Mouse (Mus musculus) forebrain, postnatal 0 days (tissue): ENCODE data around the gene Nr2c2ap. TPM values are rescaled to one million over a fixed set of nuclear protein-coding genes. Genes with fewer than 3 reads are reported as not detected.

Experiments
- ATAC-seq: fragments of 200-750 bp; cut with Nextera tagmentation; 2 replicates; pipeline ENCODE4 v1.8.0; 2017; ENCODE audit warnings: mild to moderate bottlenecking, moderate library complexity
- DNase-seq: peaks from one replicate; pipeline ENCODE4 v3.0.0-alpha.2; 2015
- H3K27ac ChIP-seq: fragments of 300-500 bp; sonication (generic); 2 replicates; pipeline ENCODE4 v1.5.1; 2014; ENCODE audit warnings: low read depth, mild to moderate bottlenecking, antibody characterized with exemption, low read length, moderate library complexity, mixed read lengths
- H3K27me3 ChIP-seq: fragments of 300-500 bp; sonication (generic); 2 replicates; pipeline ENCODE4 v1.6.1; 2014; ENCODE audit warnings: mild to moderate bottlenecking, low read length, mixed read lengths; ENCODE audit not compliant: insufficient read depth
- H3K36me3 ChIP-seq: fragments of 300-500 bp; sonication (generic); 2 replicates; pipeline ENCODE4 v1.6.1; 2014; ENCODE audit warnings: mild to moderate bottlenecking, moderate library complexity; ENCODE audit not compliant: insufficient read depth
- H3K4me1 ChIP-seq: fragments of 300-500 bp; sonication (generic); 2 replicates; pipeline ENCODE4 v1.6.1; 2014; ENCODE audit warnings: antibody characterized with exemption; ENCODE audit not compliant: insufficient read depth
- H3K4me2 ChIP-seq: fragments of 300-500 bp; sonication (generic); 2 replicates; pipeline ENCODE4 v1.6.1; 2014; ENCODE audit warnings: low read depth, mild to moderate bottlenecking, moderate library complexity
- H3K4me3 ChIP-seq: fragments of 300-500 bp; sonication (generic); 2 replicates; pipeline ENCODE4 v1.5.1; 2014; ENCODE audit warnings: low read depth, low read length, mixed read lengths
- H3K9ac ChIP-seq: fragments of 300-500 bp; sonication (generic); 2 replicates; pipeline ENCODE4 v1.6.1; 2014; ENCODE audit warnings: mild to moderate bottlenecking
- H3K9me3 ChIP-seq: fragments of 300-500 bp; sonication (generic); 2 replicates; pipeline ENCODE4 v1.6.1; 2016; ENCODE audit warnings: low read length
- CTCF ChIP-seq: sonication (generic); IDR thresholded peaks from 2 replicates; pipeline ENCODE4 v1.5.1; 2016; ENCODE audit warnings: antibody characterized with exemption, control low read depth, low read depth
- WGBS: fragments of 180-500 bp; shearing (Covaris S2); extraction: QIAGEN DNeasy Blood & Tissue Kit; methylation state at CpG from one replicate; pipeline ENCODE4 v1.1.7; 2014; 5-methylcytosine and 5-hydroxymethylcytosine counted together
- polyA plus RNA-seq: library from polyadenylated mRNA; unstranded; fragments of >200 nt; fragmentation: Nextera tagmentation; extraction: Ambion mirVana; gene quantifications from 2 replicates; pipeline ENCODE4 v1.2.1, GENCODE M21; 2015
- total RNA-seq: library from RNA; depleted of rRNA; stranded (reverse); fragments of >200 nt; gene quantifications from 2 replicates; pipeline ENCODE4 v1.2.3, GENCODE M21; 2014

The Nr2c2ap gene
- total and polyA plus RNA-seq, 2 experiments from 2014 or later: 6.6 to 55.9 TPM

DNA sequence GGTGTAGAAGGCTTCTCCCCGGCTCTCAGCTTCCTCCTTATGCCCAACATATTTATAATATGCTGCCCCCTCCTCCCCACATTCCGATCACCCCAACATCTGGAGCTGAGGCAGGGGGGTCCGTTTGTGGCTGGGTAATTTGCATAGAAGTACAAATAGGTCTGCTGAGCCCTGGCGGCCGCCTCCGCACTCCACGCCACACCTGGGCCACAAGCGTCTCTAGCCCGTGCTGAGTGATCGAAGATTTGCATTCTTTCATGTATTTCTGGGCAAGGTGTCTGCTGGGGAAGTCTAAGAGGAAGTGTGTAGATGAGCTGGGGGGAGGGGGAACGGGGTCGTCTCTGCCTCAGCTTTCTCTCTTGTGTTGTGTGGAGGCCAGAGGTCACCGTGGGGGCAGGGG lies 28.9 kb downstream of the Nr2c2ap start:
- no peak for DNase-seq
- no peak for ATAC-seq
- TF ChIP-seq CTCF: no peak
- no peaks in the 10 kb centered on the region for H3K4me1 ChIP-seq
- 70% methylated on average over 13 of the region's 13 CpGs for WGBS
- H3K27ac ChIP-seq: no peak overlapping the region
- no peak overlapping the region for H3K9ac ChIP-seq
- no peaks in the 10 kb centered on the region for H3K9me3 ChIP-seq
- no peaks in the 10 kb centered on the region for H3K27me3 ChIP-seq
- H3K4me3 ChIP-seq: no peak overlapping the region
- no peak overlapping the region for H3K4me2 ChIP-seq
- H3K36me3 ChIP-seq: no peaks in the 10 kb centered on the region

DNA sequence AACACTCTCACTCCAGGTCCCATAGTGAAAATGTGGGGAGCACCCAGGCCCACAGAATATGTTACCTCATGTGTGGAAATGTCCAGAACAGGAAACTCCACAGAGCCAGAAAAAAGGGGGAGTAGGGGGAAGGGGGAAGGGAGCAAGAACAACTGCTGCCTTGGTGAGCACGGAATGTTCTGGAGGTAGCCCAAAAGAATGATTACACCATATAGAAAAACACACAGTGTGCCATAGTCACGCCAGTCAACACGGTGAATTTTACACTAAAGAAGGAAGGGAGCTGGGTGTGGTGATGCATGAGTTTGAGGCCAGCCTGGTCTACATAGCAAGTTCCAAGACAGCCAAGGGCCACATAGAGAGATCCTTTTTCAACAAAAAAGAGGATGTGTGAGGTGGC lies 32.2 kb downstream of the Nr2c2ap start:
- H3K36me3 ChIP-seq: no peaks in the 10 kb centered on the region
- TF ChIP-seq CTCF: no peak
- ATAC-seq (no peak), DNase-seq (no peak)
- no peaks in the 10 kb centered on the region for H3K4me1 ChIP-seq
- H3K4me2 ChIP-seq: no peak overlapping the region
- no peak overlapping the region for H3K4me3 ChIP-seq
- no peak overlapping the region for H3K27ac ChIP-seq
- WGBS: 80% methylated on average over 3 of the region's 3 CpGs
- no peaks in the 10 kb centered on the region for H3K27me3 ChIP-seq
- no peak overlapping the region for H3K9ac ChIP-seq
- H3K9me3 ChIP-seq: no peaks in the 10 kb centered on the region

DNA sequence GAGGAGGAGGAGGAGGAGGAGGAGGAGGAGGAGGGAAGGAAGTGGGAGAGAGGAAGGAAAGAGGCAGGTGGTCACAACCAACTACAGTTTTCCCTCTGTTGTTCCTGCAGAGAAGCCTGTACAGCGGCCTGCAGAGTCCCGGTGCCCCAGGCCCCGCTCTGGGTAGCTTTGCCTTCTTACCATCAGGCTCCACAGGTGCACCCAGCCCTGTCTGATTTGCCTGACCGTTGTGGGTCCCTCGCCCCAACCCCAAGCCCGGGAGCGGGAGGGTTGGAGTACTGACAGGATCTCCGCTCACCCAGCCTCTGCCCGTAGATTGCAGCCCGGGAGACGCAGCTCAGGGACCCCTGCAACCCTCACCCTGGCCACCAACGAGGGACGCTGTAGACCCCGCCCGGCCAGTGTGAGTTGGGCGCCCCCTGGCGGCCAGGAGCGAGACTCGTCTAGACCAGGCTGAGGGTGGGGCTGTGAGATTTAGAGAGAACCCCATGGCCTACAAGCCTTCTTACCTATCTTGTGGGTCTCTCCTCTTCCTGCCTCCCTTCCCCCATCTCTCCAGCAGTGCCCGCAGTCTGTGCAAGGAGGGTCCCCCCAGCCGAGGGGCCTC lies 35.5 kb downstream of the Nr2c2ap start:
- peak; percentile 94 for ATAC-seq
- no peak overlapping the region for H3K27ac ChIP-seq
- WGBS: 7% methylated on average over 20 of the region's 21 CpGs
- peak; percentile 78 for DNase-seq
- H3K4me3 ChIP-seq: peak overlapping the region; percentile 14; the same call in 1 of the 2 replicates
- H3K4me2 ChIP-seq: peak overlapping the region; percentile 47
- H3K36me3 ChIP-seq: no peaks in the 10 kb centered on the region
- H3K4me1 ChIP-seq: no peaks in the 10 kb centered on the region
- no peaks in the 10 kb centered on the region for H3K27me3 ChIP-seq
- H3K9me3 ChIP-seq: no peaks in the 10 kb centered on the region
- TF ChIP-seq CTCF: peak; percentile 97
- peak overlapping the region; percentile 35 for H3K9ac ChIP-seq

DNA sequence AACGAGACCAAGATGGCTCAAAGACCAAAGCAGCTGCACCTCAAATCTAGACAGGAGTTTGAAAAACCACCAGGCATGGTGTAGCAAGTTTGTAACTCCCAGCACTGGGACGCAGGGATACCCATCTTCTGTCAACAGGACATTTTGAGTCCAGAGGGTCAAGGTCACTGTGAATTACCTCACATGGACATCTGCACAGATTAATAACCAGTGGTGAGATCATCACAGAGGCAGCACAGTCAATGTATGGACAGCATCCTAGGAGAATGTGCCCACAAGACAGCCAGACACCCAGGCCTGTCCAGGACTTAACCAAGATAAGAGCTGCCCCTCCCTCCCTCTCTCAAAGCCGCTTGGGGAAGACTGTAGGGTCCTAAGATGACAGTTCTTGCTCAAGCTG lies 39.0 kb downstream of the Nr2c2ap start:
- Histone ChIP-seq H3K9ac (no peak overlapping the region), H3K9me3 (no peaks in the 10 kb centered on the region), H3K27ac (no peak overlapping the region), H3K4me1 (0 out of 2 replicates have a peak, but pooled peaks cover 4% of the 10 kb centered on the region), H3K27me3 (no peaks in the 10 kb centered on the region), H3K36me3 (no peaks in the 10 kb centered on the region; the same call in 1 of the 2 replicates), H3K4me2 (no peak overlapping the region), H3K4me3 (no peak overlapping the region)
- WGBS: 88% methylated on average over 3 of the region's 3 CpGs
- ATAC-seq (no peak), DNase-seq (no peak)
- no peak for TF ChIP-seq CTCF

DNA sequence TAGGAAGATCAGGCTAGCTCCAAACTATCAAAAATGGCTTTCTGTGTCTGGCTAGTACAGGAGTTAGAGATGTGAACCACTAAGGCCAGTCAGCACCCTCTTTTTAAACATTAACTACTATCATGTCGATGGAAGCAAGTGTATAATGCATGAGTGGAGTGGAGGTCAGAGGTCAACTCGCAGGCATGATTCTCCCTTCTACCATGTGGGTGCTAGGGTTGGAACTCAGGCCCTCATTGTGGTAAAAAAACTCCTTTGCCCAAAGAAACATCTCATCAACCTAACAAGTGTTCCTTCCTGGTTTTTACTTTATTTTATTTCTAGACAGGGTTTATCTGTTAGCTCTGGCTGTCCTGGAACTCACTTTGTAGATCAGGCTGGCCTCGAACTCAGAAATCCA lies 39.6 kb downstream of the Nr2c2ap start:
- H3K9ac ChIP-seq: no peak overlapping the region
- ATAC-seq (no peak), DNase-seq (no peak)
- no peak overlapping the region for H3K27ac ChIP-seq
- 0 out of 2 replicates have a peak, but pooled peaks cover 4% of the 10 kb centered on the region for H3K4me1 ChIP-seq
- no peaks in the 10 kb centered on the region; the same call in 1 of the 2 replicates for H3K36me3 ChIP-seq
- WGBS: 78% methylated on average over 3 of the region's 3 CpGs
- TF ChIP-seq CTCF: no peak
- H3K27me3 ChIP-seq: no peaks in the 10 kb centered on the region
- no peaks in the 10 kb centered on the region for H3K9me3 ChIP-seq
- no peak overlapping the region for H3K4me2 ChIP-seq
- no peak overlapping the region for H3K4me3 ChIP-seq

DNA sequence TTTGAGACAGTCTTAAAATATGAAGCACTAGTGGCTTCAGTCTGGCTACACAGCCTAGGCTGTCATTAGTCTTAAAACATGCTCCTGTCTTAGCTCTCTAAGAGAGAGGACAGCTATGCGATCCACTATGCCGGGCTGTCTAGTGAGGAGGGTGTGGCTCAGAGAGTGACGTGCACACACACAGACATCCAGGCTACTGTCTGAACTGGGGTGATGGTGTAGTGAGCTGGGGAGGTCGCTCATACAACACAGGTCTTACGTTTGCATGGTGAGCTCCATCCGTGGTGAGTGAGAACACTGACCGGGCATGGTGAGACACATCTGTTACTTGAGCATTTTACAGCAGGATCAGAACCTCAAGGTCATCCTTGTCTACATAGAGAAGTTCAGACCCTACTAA lies 40.1 kb downstream of the Nr2c2ap start:
- 0 out of 2 replicates have a peak, but pooled peaks cover 4% of the 10 kb centered on the region for H3K4me1 ChIP-seq
- DNase-seq: no peak
- H3K4me2 ChIP-seq: peak overlapping the region; percentile 57; the same call in 1 of the 2 replicates
- no peaks in the 10 kb centered on the region; the same call in 1 of the 2 replicates for H3K36me3 ChIP-seq
- ATAC-seq: no peak
- no peaks in the 10 kb centered on the region for H3K27me3 ChIP-seq
- no peak overlapping the region for H3K27ac ChIP-seq
- TF ChIP-seq CTCF: no peak
- H3K9me3 ChIP-seq: no peaks in the 10 kb centered on the region
- 86% methylated on average over 7 of the region's 7 CpGs for WGBS
- no peak overlapping the region for H3K4me3 ChIP-seq
- H3K9ac ChIP-seq: no peak overlapping the region

DNA sequence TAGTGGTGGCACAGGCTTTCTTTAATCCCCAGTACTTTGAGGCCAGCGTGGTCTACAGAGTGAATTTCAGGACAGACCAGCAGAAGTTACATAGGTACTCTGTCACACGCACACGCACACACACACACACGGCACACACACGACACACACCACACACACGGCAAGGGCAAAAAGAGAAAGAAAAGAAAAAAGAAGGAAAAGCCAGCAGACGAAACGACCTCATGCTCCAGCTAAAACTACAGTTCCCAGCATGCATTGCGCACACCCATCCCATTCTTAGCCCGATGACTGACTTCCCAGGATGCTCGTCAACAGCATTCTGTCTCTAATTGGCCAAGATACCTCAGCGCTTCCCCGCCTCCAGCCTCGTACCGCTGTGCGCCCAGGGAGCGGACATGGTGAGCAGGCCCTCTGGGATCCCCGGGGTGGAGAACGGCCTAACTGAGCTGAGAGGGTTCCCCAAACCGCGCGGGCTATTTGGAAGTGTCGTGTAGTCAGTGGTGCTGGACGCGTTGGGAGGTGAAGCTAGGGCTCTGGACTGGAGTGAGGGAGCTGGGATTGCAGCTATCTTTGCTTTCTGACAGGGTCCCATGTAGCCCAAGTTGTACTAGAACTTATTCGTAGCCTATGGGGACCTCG lies 41.0 kb downstream of the Nr2c2ap start, which contains the start of gene Tmem161a:
Gene Tmem161a (plus strand): TSS at position 314 of the 639 bp plus-strand sequence.
- Histone ChIP-seq H3K4me3 (peak within 1 kb of the TSS; percentile 64), H3K4me2 (peak within 1 kb of the TSS; percentile 57), H3K27me3 (no peaks in the 10 kb centered on the region), H3K9me3 (no peaks in the 10 kb centered on the region), H3K36me3 (peaks cover 3% of the 10 kb centered on the region; the same call in 1 of the 2 replicates), H3K9ac (peak within 1 kb of the TSS; percentile 68), H3K4me1 (0 out of 2 replicates have a peak, but pooled peaks cover 4% of the 10 kb centered on the region), H3K27ac (no peak within 1 kb of the TSS)
- ATAC-seq (peak; percentile 100), DNase-seq (peak; percentile 95)
- TF ChIP-seq CTCF: no peak
- WGBS: 2% methylated on average over 26 of the region's 27 CpGs
